Mouse (Mus musculus) MEL (cell line): ENCODE data around the gene Idi1.
"Not testable (repeated sequence)": the region's sequence is repeated elsewhere in the genome, so short reads cannot be mapped to it uniquely, and the experiment has no call there.

ENCODE experiments used
- CTCF ChIP-seq, 3 experiments: IDR thresholded peaks in 2 of 3; conservative IDR thresholded peaks in 1 of 3; 2 replicates each; pipeline ENCODE4 v1.5.1; 2011 to 2012; ENCODE audit warnings: low read length in 3 of 3, low read depth in 2 of 3, mild to moderate bottlenecking in 2 of 3, improper control_type of control experiment in 1 of 3, inconsistent platforms in 1 of 3, mixed read lengths in 1 of 3, moderate library complexity in 1 of 3; ENCODE audit not compliant: control insufficient read depth in 1 of 3, insufficient read depth in 1 of 3, poor library complexity in 1 of 3, severe bottlenecking in 1 of 3
- POLR2A ChIP-seq, 2 experiments: IDR thresholded peaks; 2 replicates each; pipeline ENCODE4 v1.6.1; 2011 to 2012; ENCODE audit warnings: low read length in 2 of 2, mild to moderate bottlenecking in 2 of 2, control low read depth in 1 of 2, improper control_type of control experiment in 1 of 2, low read depth in 1 of 2, moderate library complexity in 1 of 2; ENCODE audit not compliant: control insufficient read depth in 1 of 2, insufficient read depth in 1 of 2, poor library complexity in 1 of 2
- TCF12 ChIP-seq: IDR thresholded peaks from 2 replicates; pipeline ENCODE4 v1.6.1; 2014; ENCODE audit warnings: low read depth, mild to moderate bottlenecking, inconsistent platforms, low read length, improper control_type of control experiment, moderate library complexity

DNA sequence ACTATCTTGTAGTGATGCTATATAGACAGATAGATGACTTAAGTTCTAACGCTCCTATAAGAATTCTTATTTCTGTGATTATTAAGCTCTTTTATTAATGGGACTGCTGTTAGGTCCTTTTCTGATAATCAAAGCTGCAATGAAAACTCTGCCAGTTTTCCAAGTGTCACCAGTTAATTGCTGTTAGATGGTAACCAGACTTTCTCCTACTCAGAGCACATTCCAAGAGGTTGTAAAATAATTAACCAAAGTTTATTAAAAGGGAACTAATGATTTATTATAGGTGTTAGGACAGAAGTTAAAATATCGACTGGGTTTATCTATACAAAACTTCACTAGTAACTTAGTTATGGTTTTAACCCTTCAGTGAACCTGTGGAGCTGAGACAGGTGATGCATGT is 20.7 kb downstream of the Idi1 start:
- not testable (repeated sequence) for TF ChIP-seq TCF12; POLR2A (IDR thresholded peaks at IDR 0.05; ENCODE audit: control insufficient read depth in 1 of 2, insufficient read depth in 1 of 2, low read depth in 1 of 2, low read length in 2 of 2, poor library complexity in 1 of 2); CTCF (IDR thresholded peaks at IDR 0.05 in 2 of 3, conservative IDR thresholded peaks at IDR 0.05 in 1 of 3; ENCODE audit: control insufficient read depth in 1 of 3, insufficient read depth in 1 of 3, low read depth in 2 of 3, low read length in 3 of 3, poor library complexity in 1 of 3, severe bottlenecking in 1 of 3)
